Mouse (Mus musculus) adrenal gland, adult (tissue): ENCODE data around the gene Vrtn.
A peak's percentile ranks its signal among the peaks of the same experiment; 100 is the strongest.

Experiments
- DNase-seq, 2 experiments: peaks; one replicate each; pipeline ENCODE4 v3.0.0; 2022 to 2023; ENCODE audit warnings: low spot score in 1 of 2; ENCODE audit not compliant: inconsistent age in 2 of 2

Gene Vrtn

GRCm38 (mm10) chr12:84640654-84641053, at the start of gene Vrtn:
Gene Vrtn, plus strand, starts transcription at chr12:84641019.
- no peak for DNase-seq

GRCm38 (mm10) chr12:84598324-84598723, 42.5 kb upstream of the Vrtn start:
- no peak for DNase-seq

GRCm38 (mm10) chr12:84604001-84604400, 36.8 kb upstream of the Vrtn start:
- no peak for DNase-seq

DNA sequence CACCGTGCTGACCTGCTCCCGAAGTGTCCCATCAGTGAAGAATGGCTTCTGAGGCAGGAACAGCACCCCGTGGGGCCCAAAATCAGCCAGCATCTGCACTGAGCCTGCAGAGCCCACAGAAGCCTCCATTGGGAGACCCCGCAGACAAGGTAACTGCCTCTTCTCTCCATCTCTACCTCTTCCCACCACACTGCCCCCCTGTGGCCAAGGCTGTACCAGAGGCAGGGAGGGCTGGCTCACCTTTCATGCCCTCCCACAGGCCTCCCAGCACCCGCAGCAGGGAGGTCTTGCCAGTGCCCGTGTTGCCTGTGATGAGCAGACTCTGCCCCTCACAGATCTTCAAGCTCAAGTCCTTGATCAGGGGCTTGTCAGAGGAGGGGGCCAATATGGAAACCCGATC, 35.0 kb upstream of the Vrtn start:
- DNase-seq = peak in 1 of 2 experiments; percentile 35

DNA sequence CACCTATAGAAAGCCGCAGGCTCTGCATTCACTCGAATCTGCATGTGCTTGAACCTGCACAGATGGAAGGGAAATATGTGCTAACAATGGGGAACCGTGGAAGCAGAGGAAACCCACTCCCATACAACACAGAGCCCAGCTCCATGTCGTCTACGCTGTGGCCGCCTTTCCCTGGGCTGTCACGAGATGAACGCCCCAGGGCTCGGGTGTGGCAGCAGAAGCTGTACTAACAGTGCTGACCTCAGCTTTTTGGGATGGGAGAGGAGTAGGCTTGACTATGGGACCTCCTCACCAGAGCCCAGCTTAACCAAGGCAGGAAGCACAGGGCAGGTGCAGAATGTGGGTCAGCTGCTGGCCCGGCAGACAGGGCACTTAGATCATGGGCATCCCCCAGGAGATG, 29.1 kb upstream of the Vrtn start:
- DNase-seq = no peak

GRCm38 (mm10) chr12:84612518-84612917, 28.3 kb upstream of the Vrtn start:
- no peak for DNase-seq

DNA sequence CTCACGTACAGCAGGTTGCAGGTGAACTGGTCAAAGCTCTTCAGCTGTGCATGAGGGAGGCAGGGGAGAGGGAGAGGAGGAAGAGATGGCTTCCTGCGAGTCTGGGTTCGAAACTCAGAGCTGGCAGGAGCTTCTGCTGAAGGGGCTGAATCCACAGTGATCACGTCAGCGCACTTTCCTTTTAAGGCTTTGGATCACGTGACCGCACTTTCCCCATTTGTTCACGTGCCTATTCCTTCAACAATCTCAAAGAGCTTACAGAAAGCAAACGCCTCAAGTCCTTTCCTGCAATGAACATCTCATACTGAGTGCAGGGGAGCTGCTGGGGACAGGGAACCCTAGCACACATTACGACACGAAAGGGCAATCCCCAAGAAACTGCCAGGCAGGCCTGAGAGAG, 26.8 kb upstream of the Vrtn start:
- DNase-seq = no peak

GRCm38 (mm10) chr12:84614524-84614923, 26.3 kb upstream of the Vrtn start:
- DNase-seq = peak; percentile 34 to 69

DNA sequence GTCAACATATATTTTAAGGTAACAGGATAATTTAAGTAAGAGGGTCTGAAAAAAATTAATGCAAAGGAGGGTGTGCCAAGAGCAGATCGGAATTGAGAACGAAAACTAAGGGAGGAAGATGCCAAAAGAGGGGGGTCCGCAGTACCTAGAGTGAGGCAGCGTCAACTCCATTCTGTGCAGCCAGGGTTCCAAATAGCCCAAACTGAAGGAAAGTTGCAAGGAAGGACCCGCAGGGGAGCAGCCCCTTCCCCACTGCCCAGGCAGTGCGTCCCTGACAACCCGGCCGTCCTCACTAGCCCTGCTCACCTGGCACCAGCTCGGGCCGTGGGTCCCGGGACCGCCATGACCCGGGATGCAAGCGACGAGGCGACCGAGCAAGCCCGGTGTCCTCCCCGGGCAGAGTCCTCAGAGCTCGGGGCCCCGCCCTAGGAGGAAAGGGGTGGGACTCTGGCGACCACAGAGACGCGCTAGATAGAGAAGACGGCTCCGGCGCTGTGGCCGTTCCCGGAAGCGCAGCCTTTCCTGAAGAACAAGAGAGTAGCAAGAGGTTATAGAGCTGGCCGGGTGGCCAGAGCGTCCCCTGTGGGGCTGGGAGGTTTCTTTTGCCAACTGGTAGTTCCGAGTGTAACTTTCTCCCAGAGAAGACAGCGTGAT, 23.7 kb upstream of the Vrtn start, which contains the start of gene Abcd4:
TSS of gene Abcd4 (minus strand) at position 437 of the 654 bp plus-strand sequence.
- DNase-seq = peak; percentile 96 to 98

DNA sequence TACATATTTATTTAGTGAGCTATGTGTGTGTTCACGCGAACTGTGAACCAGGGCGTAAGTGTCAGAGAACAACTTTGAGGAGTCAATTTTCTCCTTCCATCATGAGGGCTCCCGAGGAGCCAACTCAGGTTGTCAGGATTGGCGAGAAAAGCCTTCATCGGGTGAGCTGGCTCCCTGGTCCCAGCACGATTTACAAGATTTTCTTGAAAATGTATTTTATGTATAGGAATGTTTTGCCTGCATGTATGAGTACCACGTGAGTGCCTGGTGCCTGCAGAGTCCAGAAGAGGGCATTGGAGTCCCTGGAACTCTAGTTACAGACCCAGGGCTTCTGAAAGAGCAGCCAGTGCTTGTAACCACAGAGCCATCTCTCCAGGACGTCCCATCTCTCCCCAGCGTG, 23.2 kb upstream of the Vrtn start:
- DNase-seq = peak in 1 of 2 experiments; percentile 13

GRCm38 (mm10) chr12:84620975-84621374, 19.8 kb upstream of the Vrtn start:
- peak in 1 of 2 experiments; percentile 58 for DNase-seq

DNA sequence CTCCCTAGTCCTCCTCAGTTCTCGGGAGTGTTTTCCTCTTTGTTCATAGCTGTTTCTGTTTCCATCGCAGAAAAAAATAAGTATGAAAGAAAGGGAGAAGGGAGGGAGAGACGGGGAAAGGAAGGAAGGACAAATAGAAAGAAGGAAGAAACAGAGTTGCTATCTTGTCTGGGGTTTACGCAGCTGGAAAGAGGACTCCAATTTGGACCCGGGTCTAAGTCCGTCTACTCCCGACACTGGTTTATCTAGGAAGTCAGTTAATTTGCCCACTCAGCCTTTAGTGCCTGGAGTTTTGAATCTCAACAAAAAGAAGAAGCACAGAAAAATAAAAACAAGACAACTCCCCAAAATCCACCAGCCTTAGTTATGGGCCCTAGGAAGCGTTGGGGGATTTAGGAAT, 16.2 kb upstream of the Vrtn start:
- DNase-seq = no peak

DNA sequence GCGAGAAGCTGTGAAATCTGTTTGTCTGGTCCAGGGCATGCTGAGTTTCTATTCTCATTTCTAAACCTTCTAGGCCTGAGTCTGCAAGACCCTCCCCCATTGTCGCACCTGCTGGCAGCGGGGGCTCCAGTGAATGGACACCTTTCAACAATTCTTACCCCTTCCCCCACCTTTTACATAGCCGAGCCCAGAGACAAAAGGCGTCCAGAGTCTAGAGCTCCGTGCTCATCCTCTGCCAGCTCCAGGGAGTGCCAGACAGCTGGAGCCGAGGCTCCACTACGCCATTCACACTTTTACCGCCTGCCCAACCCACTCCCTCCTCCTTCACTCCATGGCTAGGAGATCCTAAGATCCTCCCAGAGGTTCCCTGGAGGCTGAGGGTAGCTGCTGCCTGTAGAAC, 15.7 kb upstream of the Vrtn start:
- no peak for DNase-seq

DNA sequence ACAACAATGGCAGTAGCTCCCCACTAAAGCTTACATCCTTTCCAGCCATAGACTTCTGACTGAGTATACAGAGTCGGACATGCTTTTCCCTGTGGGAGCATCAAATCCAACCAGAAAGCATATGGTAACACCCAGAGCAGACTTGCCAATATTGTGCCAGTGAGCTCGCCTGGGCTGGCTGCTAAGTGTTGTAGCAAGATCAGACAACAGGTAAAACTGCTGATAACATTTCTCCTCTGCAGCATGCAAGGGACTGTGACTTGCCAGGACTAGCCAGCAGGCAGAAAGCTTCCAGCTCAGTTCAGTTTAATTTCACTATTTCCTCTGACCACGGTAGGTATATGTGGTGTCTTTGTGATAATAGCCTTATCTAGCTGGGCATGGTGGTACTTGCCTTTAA, 9.0 kb upstream of the Vrtn start:
- DNase-seq = no peak

DNA sequence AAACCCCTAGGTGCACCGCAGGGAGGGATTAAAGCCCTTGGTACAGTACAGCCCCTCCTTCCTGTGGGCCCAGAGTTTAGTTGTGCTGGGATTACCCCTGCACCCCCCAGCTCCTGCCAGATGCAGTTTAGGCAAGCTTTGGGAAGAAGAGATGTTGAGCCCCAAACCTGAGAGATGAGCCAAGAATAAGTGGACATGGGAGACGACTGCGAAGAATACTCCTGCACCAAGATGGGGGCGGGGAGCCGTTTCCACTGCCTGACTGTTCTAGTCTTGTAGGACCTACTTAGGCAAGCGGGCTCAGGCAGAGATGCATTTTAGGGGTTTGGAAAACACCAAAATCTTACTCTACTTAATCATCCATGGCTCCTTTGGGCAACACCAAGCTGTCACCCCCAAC, 566 bp upstream of the Vrtn start:
- DNase-seq = no peak

DNA sequence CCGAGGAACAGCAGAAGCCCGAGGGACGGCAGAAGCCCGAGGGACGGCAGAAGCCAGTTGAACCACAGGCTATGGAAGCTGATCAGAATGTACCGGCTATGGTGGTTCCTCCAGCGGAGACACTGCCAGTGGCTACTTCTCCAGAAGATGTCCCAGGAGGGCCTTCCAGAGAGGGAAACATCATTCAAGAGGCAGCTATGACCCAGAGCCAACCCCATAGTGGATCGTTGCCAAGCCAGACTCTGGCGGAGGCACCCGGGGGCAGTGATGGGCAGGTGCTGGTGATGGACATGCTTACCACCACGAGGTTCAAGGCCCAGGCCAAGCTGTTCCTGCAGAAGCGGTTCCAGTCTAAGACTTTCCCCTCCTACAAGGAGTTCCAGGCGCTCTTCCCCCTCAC, 9.4 kb downstream of the Vrtn start:
- peak; percentile 9 to 56 for DNase-seq

DNA sequence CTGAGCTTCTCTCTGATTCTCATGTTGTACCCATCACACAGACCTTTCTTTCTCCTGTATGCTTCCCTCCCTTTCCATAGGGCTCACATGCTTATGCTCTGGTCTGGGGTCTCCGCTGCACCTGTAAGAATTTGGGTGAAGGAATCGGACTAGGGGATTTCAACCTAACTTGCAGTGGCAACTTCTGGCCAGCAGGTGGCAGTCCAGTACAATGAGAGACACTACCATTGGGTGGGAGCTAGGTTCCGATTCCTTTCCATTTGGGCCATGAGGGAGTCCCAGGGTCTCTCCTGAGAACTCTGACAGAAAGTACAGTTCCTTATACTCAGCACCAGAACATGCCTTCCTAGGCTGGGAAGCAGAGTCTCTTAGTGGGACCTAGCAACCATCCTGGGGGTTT, 13.1 kb downstream of the Vrtn start:
- peak; percentile 40 to 83 for DNase-seq

GRCm38 (mm10) chr12:84670555-84670954, 29.7 kb downstream of the Vrtn start:
- DNase-seq = no peak

- DNase-seq = no peak
Observed at GRCm38 (mm10) chr12:84671646-84672045, 30.8 kb downstream of the Vrtn start.

- DNase-seq = no peak
Observed at GRCm38 (mm10) chr12:84674666-84675526, 34.1 kb downstream of the Vrtn start.

DNA sequence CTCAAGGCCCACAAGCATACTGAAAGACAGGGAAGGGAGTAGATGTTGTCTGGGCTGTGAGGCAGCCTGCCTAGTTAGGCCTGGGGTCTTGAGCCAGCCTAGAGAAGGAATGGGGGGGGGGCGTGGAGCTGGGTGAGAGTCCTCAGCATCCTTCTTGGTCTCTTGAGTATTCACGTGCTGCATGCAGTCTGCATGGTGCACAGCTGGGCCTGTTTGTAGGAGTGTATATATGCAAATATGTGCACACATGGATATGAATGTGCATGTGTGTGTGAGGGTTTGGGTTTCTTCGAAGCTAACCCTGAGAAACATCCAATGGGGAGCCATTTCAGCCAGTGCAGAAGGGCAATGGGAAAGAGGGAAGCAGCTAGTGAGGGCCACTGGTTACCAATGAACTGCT, 35.2 kb downstream of the Vrtn start:
- no peak for DNase-seq

DNA sequence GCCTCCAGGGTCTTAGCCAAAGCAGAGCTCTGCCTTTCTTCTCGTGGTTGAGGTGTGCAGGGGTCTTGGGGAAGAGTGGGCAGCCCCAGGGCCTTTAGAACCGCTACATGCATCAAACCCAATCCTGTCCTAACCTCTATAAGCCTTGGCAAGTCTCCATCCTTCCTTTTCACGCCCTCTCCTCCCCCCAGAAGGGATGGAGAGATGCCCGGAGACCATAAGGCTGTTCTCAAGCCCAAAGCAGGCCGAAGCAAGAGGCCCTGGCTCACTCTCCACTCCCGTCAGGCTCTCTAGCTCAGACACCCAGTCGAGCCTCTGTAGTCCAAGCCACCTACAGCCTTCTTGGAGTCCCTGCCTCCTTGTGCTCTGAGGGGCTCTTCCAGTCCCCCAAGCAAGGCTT, 43.8 kb downstream of the Vrtn start:
- no peak for DNase-seq
